Mouse (Mus musculus) G1E (cell line): ENCODE measurements around the gene Actl6b.

ENCODE experiments used
- CTCF ChIP-seq: IDR thresholded peaks from 2 replicates; pipeline ENCODE4 v1.5.1; 2012; ENCODE audit warnings: low read depth, low read length, inconsistent platforms, mixed read lengths
- GATA1 ChIP-seq: IDR thresholded peaks from 2 replicates; pipeline ENCODE4 v1.6.1; 2012; ENCODE audit warnings: borderline replicate concordance, low read length, inconsistent platforms, mixed read lengths
- GATA2 ChIP-seq: IDR thresholded peaks from 2 replicates; pipeline ENCODE4 v1.6.1; 2012; ENCODE audit warnings: low read depth, low read length, inconsistent platforms, borderline replicate concordance
- POLR2AphosphoS5 ChIP-seq: IDR thresholded peaks from 2 replicates; pipeline ENCODE4 v1.6.1; 2012; ENCODE audit warnings: low read depth, low read length, inconsistent platforms; ENCODE audit not compliant: insufficient replicate concordance
- TAL1 ChIP-seq: conservative IDR thresholded peaks from 2 replicates; pipeline ENCODE4 v1.6.1; 2012; ENCODE audit warnings: low read depth, low read length, inconsistent platforms, mixed read lengths

GRCm38 (mm10) chr5:137615347-137615746, 62.0 kb downstream of the Actl6b start:
- TF ChIP-seq CTCF (no peak), GATA1 (no peak), GATA2 (no peak), POLR2AphosphoS5 (no peak), TAL1 (no peak)
